Mouse (Mus musculus): Measurements from ENCODE around the gene Tceal5. TPM values are rescaled to one million over a fixed set of nuclear protein-coding genes. Genes with fewer than 3 reads are reported as not detected.

Gene Tceal5
- polyA plus RNA-seq, 1 experiment from 2014 or later = 5.8 TPM

GRCm38 (mm10) chrX:136171189-136172117 lies 32.2 kb downstream of the Tceal5 start:
- ATAC-seq (ENCODE audit: insufficient read depth, low FRiP score, low read depth) = peak; percentile 71
- peak overlapping the region; percentile 48 for H3K4me2 ChIP-seq
- H3K9ac ChIP-seq = peak overlapping the region; percentile 37
- H3K9me3 ChIP-seq = no peaks in the 10 kb centered on the region
- H3K4me1 ChIP-seq = no peaks in the 10 kb centered on the region
- peak overlapping the region; percentile 54 for H3K4me3 ChIP-seq (replicated peaks)
- no peaks in the 10 kb centered on the region for H3K27me3 ChIP-seq (replicated peaks)
- H3K27ac ChIP-seq = peak overlapping the region; percentile 85
- no peaks in the 10 kb centered on the region for H3K36me3 ChIP-seq
- 18% methylated on average over 24 of the region's 24 CpGs for WGBS

GRCm38 (mm10) chrX:136170625-136171024 lies 33.1 kb downstream of the Tceal5 start:
- no peaks in the 10 kb centered on the region for H3K4me1 ChIP-seq
- no peak overlapping the region for H3K27ac ChIP-seq
- no peak for ATAC-seq (ENCODE audit: insufficient read depth, low FRiP score, low read depth)
- H3K9me3 ChIP-seq = no peaks in the 10 kb centered on the region
- no peaks in the 10 kb centered on the region for H3K27me3 ChIP-seq (replicated peaks)
- 56% methylated on average over 10 of the region's 10 CpGs for WGBS
- peak overlapping the region; percentile 54 for H3K4me3 ChIP-seq (replicated peaks)
- H3K36me3 ChIP-seq = no peaks in the 10 kb centered on the region
- peak overlapping the region; percentile 48 for H3K4me2 ChIP-seq
- H3K9ac ChIP-seq = no peak overlapping the region

Small RNA genes lying within 50 kb of the gene (microRNA-seq; reads per million reads assigned to microRNA genes)
- not detected for gene Mir6383

Other genes starting within 250 kb of the Tceal5 start
- gene Arxes2, start 210.1 kb downstream of the Tceal5 start, polyA plus RNA-seq (2015; fragmentation: Nextera tagmentation; extraction: Ambion mirVana) = 68.2 and 73.6 TPM in 2 replicates
- gene Arxes1, start 170.5 kb downstream of the Tceal5 start, polyA plus RNA-seq (2015; fragmentation: Nextera tagmentation; extraction: Ambion mirVana) = 29.9 and 32.1 TPM in 2 replicates
- 129 and 133 TPM in 2 replicates for gene Bex2, start 135.6 kb downstream of the Tceal5 start, polyA plus RNA-seq (2015; fragmentation: Nextera tagmentation; extraction: Ambion mirVana)
- gene Nxf3, start 118.6 kb downstream of the Tceal5 start, polyA plus RNA-seq (2015; fragmentation: Nextera tagmentation; extraction: Ambion mirVana) = 0.06 TPM in 1 of 2 replicates, not detected in the other
- 123 and 143 TPM in 2 replicates for gene Bex4, start 64.9 kb downstream of the Tceal5 start, polyA plus RNA-seq (2015; fragmentation: Nextera tagmentation; extraction: Ambion mirVana)
- 188 and 195 TPM in 2 replicates for gene Tceal8, start 31.5 kb downstream of the Tceal5 start, polyA plus RNA-seq (2015; fragmentation: Nextera tagmentation; extraction: Ambion mirVana)
- 1.5 and 5.1 TPM in 2 replicates for gene Tceal7, start 10.9 kb upstream of the Tceal5 start, polyA plus RNA-seq (2015; fragmentation: Nextera tagmentation; extraction: Ambion mirVana)
- gene Bex1, start 11.6 kb upstream of the Tceal5 start, polyA plus RNA-seq (2015; fragmentation: Nextera tagmentation; extraction: Ambion mirVana) = 106 and 124 TPM in 2 replicates
- gene Tceal9, start 41.2 kb upstream of the Tceal5 start, polyA plus RNA-seq (2015; fragmentation: Nextera tagmentation; extraction: Ambion mirVana) = 589 and 647 TPM in 2 replicates
- gene Bex3, start 66.4 kb upstream of the Tceal5 start, polyA plus RNA-seq (2015; fragmentation: Nextera tagmentation; extraction: Ambion mirVana) = 384 and 393 TPM in 2 replicates